Mouse (Mus musculus): ENCODE measurements around the gene Aldh2.

GRCm38 (mm10) chr5:121541235-121541634 lies 52.4 kb downstream of the Aldh2 start:
- TF ChIP-seq CTCF (IDR thresholded peaks at IDR 0.05; ENCODE audit: borderline replicate concordance, insufficient read depth, low read depth, low read length) (no peak), POLR2A (IDR thresholded peaks at IDR 0.05; ENCODE audit: borderline replicate concordance, insufficient read depth, low read length) (no peak)
